Mouse (Mus musculus) bone marrow macrophage, adult 2 months (primary cell): ENCODE data around the gene Capn8.

ENCODE experiments used
- CTCF ChIP-seq: IDR thresholded peaks from 2 replicates; pipeline ENCODE4 v1.5.1; 2012; ENCODE audit warnings: low read depth, mild to moderate bottlenecking, low read length, moderate library complexity
- POLR2A ChIP-seq: IDR thresholded peaks from 2 replicates; pipeline ENCODE4 v1.6.1; 2012; ENCODE audit warnings: mild to moderate bottlenecking, low read depth, low read length, borderline replicate concordance

DNA sequence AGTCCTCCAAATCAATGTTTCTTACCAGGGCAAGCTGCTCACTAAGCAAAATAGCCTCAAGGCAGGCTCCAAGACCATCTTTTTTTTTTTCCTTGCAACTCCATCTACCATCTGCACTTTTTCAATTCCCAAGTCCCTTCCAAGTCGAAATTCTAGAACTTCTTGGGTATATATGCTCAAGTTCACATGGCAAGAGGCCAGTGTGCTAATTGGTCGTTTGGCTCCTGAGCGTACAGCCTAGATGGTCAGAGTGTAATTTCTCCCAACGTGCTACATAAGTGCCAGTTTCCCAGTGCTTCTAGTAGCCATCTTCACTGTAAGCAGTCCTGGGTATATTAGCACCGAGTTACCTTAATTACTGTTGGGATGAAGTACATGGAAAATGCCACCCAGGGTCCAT lies 41.8 kb upstream of the Capn8 start:
- TF ChIP-seq CTCF (no peak), POLR2A (no peak)
